Mouse (Mus musculus): Measurements from ENCODE around the gene Rfx7.
A peak's percentile ranks its signal among the peaks of the same experiment; 100 is the strongest.
"Not testable (repeated sequence)": the region's sequence is repeated elsewhere in the genome, so short reads cannot be mapped to it uniquely, and the experiment has no call there.

Rfx7 gene

DNA sequence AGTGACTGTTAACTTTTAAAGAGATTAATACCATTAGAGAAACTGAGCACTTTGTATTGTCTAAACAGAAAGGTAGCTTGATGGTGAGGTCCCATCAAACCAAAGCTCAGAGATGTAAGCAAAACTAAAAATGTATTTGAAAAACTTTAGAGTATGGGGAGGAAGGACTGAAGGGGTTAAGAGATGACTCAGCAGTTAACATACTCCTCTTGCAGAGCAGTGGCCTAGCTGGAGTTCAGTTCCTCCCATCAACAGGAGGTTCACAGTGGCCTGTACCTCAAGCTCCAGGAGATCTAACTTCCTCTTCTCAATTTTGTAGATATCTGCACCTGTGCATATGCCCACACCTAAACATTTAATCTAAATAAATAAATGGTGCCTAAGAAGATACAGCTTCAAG, 11.6 kb downstream of the Rfx7 start:
- DNase-seq (ENCODE audit: low spot score): no peak

DNA sequence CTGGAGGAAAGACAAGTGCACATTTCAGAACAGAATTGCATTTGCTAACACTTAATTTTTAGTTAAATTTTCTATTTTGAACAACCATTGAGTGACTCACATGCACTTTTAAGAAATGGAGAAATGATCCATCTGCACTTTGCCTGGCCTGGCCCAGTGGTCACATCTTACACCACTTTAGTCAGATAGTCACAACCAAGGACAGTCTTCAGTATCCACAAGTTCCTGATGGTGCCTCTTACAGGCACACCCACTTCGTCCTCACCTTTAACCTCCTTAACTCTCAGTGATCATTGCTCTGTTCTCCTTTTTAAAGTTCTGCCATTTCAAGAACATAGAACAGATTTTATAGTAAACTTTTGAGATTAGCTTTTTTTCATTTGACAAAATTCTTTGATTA, 26.7 kb downstream of the Rfx7 start:
- no peak for DNase-seq (ENCODE audit: low spot score)

DNA sequence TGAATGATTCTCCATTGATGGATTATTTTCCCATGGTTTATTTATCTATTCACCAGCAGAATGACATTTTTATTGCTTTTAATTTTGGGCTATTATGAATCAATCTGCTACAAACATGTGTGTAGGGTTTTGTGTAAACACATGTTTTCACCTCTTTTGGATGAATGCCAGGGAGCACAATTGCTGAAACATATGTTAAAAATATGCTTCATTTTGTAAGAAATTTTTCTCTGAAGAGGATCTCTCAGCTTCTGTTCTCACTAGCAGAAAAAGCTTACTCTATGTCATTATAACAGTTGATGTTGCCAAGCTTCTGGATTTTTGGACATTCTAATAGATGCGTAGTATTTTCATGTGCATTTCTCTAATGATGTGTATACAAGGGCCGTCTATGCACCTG, 28.3 kb downstream of the Rfx7 start:
- peak; percentile 12 for DNase-seq (ENCODE audit: low spot score)

DNA sequence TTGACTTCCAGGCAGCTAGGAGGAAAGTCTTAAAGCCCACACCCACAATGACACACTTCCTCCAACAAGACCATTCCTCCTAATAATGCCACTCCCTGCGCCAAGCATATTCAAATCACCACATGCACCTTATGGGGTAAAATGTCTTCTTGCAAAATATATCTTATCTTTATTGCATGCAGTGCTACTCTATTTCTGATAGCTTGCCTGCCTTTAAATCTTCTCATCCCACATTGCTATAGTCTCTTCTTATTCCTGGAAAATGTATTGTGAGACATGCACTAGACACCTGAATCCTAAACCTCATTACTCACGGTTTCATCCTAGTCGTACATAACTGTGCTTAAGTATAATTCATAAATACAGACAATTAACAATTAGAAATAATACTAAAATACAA, 31.2 kb downstream of the Rfx7 start:
- DNase-seq (ENCODE audit: low spot score): no peak

- no peak for DNase-seq (ENCODE audit: low spot score)
Measured at GRCm38 (mm10) chr9:72567116-72567515, 35.1 kb downstream of the Rfx7 start.

DNA sequence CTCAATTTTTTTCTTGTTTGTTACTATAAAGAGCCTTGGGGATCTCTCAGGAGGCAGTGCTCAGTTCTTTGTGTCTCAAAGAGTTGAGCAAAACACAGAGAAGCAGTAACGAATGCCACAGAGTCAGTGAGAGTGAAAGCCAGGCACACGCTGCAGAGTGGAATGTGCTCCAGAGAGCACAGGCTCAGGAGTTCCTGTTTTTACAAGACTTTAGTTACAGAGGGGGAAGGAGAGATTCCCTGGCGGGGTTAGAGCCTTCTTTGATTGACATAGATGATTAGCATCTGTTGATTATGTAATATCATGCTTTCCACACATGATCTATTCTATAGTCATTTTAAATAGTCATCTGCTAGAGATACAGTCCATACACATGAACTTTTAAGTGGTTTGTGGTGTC, 48.2 kb downstream of the Rfx7 start:
- DNase-seq (ENCODE audit: low spot score): no peak

GRCm38 (mm10) chr9:72590861-72591260, 58.8 kb downstream of the Rfx7 start:
- DNase-seq (ENCODE audit: low spot score): no peak

DNA sequence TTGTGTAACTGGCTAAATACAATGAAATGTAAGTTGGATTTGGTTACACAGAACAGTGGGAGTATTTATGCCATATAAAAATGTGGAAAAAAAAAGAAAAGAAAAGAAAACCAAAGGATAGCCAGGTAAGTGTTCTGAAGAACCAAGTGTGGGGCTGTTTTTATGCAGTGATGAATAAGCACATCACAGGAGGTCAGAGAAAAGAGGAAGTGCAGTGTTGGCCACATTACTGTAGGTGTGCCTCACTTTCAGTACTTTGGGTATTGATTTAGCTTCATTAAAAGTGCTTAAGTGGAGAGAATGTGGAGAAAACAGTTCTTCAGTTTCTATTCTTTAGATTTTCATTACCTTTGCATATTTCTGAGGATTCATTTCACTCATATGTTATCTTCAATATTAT, 60.0 kb downstream of the Rfx7 start:
- no peak for DNase-seq (ENCODE audit: low spot score)

GRCm38 (mm10) chr9:72594656-72595055, 62.6 kb downstream of the Rfx7 start:
- not testable (repeated sequence) for DNase-seq (ENCODE audit: low spot score)

- DNase-seq (ENCODE audit: low spot score): no peak
Measured at GRCm38 (mm10) chr9:72600142-72600541, 68.1 kb downstream of the Rfx7 start.

GRCm38 (mm10) chr9:72609771-72610170, 77.7 kb downstream of the Rfx7 start:
- no peak for DNase-seq (ENCODE audit: low spot score)

DNA sequence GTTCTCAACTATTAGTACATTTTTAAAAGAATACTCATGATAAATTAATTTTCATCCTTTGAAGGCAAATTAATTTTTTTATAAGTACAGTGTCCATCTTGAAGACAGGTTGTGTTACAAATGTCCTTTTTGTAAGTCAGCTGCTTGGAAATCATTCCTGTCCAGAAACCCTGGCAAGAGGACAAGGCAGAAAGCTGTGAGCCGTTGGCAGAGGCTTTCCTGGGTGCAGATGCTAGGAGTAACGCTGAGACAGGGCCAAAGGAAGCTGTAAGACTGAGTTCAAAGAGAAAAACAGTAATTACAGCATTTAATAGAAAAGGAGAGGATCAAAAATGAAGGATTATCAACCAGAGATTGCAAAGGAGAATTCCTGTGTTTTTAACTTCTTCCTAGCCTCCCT, 81.8 kb downstream of the Rfx7 start:
- no peak for DNase-seq (ENCODE audit: low spot score)

GRCm38 (mm10) chr9:72614786-72615480, 82.9 kb downstream of the Rfx7 start:
- DNase-seq (ENCODE audit: low spot score): no peak

DNA sequence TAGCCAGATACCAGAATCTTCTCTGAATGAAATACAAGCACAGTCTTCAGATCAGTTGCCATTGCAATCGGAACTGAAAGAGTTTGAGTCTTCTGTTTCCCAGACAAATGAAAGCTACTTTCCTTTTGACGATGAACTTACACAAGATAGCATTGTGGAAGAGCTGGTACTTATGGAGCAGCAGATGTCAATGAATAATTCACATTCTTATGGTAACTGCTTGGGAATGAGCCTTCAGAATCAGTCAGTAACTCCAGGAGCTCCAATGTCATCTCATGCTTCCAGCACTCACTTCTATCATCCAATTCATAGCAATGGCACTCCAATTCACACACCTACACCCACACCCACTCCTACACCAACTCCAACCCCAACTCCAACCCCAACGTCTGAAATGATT, 86.0 kb downstream of the Rfx7 start:
- DNase-seq (ENCODE audit: low spot score): no peak

GRCm38 (mm10) chr9:72623605-72624004, 91.6 kb downstream of the Rfx7 start:
- DNase-seq (ENCODE audit: low spot score): no peak

- DNase-seq (ENCODE audit: low spot score): no peak
Measured at GRCm38 (mm10) chr9:72627598-72627997, 95.6 kb downstream of the Rfx7 start.

GRCm38 (mm10) chr9:72628591-72628990, 96.6 kb downstream of the Rfx7 start:
- DNase-seq (ENCODE audit: low spot score): no peak

DNA sequence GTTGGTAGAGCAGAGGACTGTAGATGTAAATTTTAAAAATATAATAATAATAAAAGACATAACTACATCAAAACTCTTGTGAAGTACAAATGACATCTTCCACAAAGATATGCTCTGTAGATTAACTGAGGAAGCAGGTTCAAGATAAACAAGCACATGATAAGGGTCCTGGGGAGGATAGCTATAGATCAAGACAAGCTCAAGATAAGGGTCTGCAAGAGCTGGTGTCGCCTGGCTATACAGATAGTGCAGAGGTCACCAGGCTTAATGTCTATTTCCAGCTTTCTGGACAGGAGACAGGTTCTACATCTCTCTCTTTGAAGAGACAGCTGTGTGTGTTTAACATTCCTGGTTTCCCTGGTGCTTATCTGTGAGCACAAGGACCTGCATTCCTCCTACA, 100.2 kb downstream of the Rfx7 start:
- no peak for DNase-seq (ENCODE audit: low spot score)

GRCm38 (mm10) chr9:72635134-72635533, 103.1 kb downstream of the Rfx7 start:
- no peak for DNase-seq (ENCODE audit: low spot score)

- DNase-seq (ENCODE audit: low spot score): no peak
Measured at GRCm38 (mm10) chr9:72636547-72636946, 104.5 kb downstream of the Rfx7 start.

- no peak for DNase-seq (ENCODE audit: low spot score)
Measured at GRCm38 (mm10) chr9:72637243-72637642, 105.2 kb downstream of the Rfx7 start.

DNA sequence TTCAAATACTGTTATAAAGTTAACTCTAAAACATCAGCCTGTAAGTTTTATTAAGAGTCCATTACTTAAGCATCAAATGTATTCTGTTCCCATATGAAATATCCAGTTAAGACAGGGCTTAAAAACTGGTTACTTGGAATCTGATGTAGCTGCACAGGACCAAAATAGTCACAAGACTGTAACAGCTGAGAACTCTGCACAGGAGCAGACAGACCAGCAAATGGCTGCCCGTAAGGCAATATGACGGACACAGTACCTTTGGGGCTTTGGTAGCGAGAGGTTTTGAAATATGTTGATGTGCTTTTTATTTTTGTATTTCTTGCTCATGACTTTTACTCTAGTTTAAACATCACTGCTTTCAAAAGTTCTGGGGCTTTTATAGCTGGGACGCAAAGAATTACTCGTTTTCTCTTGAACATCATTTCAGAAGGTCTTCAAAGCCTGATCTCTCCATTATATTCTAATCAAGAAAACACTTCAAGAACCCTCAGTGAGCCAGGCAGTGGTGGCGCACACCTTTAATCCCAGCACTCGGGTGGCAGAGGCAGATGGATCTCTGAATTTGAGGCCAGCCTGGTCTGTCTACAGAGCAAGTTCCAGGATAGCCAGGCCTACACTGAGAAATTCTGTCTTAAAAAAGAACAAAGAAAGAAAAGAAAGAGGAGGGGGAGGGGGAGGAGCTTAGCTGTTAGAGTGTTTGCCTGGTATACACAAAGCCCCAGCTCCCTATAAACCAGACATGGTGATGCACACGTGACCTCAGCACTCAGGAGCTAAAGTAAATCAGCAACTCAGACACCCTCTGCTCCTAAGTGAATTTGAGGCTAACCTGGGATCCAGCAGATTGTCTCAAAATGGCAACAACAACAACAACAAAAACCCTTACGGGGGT, 107.2 kb downstream of the Rfx7 start:
- no peak for DNase-seq (ENCODE audit: low spot score)

DNA sequence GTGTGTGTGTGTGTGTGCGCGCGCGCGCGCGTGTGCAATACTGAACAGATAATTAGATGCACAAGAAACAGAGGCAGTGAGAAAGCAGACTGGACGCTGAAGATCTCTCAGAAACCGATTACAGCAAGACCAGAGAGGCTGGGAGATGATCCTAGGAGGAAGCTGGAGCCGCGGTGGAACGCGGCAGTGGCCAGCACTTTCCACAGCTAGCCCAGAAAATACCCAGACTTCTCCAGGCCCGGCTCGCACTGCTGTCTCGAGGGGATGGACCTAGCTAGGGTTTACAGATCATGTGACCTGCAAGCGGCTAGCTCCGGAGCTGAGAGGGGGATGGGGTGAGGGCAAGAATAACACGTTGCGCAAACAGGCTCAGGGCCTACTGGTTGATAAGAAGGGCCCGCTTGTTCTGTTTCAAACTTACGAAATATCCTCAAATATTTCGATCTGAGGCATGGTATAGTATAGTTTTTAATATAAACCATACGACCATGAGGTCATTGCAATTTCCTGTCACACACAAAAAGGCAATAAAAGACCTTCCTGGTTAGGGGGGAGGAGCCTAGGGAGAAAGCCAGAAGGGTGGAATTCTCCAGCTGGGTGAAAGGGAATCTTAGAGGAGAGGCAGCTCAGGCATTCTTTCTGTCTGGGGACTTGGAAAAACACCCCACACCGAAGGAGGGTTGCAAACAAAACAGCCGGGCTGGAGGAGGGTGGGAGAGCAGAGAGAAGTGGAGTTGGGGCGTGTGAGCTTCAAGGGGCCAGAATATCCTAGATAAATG, 108.0 kb downstream of the Rfx7 start:
- no peak for DNase-seq (ENCODE audit: low spot score)
